Mouse (Mus musculus): ENCODE results near the gene Ak5.
"Not testable (repeated sequence)": the region's sequence is repeated elsewhere in the genome, so short reads cannot be mapped to it uniquely, and the experiment has no call there.

Gene Ak5

GRCm38 (mm10) chr3:152625061-152625820, 42.9 kb downstream of the Ak5 start:
- no peak for DNase-seq (ENCODE audit: low spot score)

- no peak for DNase-seq (ENCODE audit: low spot score)
Observed at GRCm38 (mm10) chr3:152620534-152620933, 47.6 kb downstream of the Ak5 start.

- no peak for DNase-seq (ENCODE audit: low spot score)
Observed at GRCm38 (mm10) chr3:152620058-152620457, 48.1 kb downstream of the Ak5 start.

GRCm38 (mm10) chr3:152609076-152609475, 59.1 kb downstream of the Ak5 start:
- no peak for DNase-seq (ENCODE audit: low spot score)

GRCm38 (mm10) chr3:152605849-152606248, 62.3 kb downstream of the Ak5 start:
- DNase-seq (ENCODE audit: low spot score): no peak

GRCm38 (mm10) chr3:152599679-152600078, 68.5 kb downstream of the Ak5 start:
- DNase-seq (ENCODE audit: low spot score): no peak

GRCm38 (mm10) chr3:152596406-152597050, 71.6 kb downstream of the Ak5 start:
- no peak for DNase-seq (ENCODE audit: low spot score)

- no peak for DNase-seq (ENCODE audit: low spot score)
Observed at GRCm38 (mm10) chr3:152592767-152593425, 75.3 kb downstream of the Ak5 start.

- no peak for DNase-seq (ENCODE audit: low spot score)
Observed at GRCm38 (mm10) chr3:152590491-152590890, 77.7 kb downstream of the Ak5 start.

- DNase-seq (ENCODE audit: low spot score): not testable (repeated sequence)
Observed at GRCm38 (mm10) chr3:152589101-152589500, 79.1 kb downstream of the Ak5 start.

- DNase-seq (ENCODE audit: low spot score): no peak
Observed at GRCm38 (mm10) chr3:152587007-152587406, 81.2 kb downstream of the Ak5 start.

- DNase-seq (ENCODE audit: low spot score): no peak
Observed at GRCm38 (mm10) chr3:152586191-152586590, 82.0 kb downstream of the Ak5 start.

- no peak for DNase-seq (ENCODE audit: low spot score)
Observed at GRCm38 (mm10) chr3:152585581-152585980, 82.6 kb downstream of the Ak5 start.

- DNase-seq (ENCODE audit: low spot score): no peak
Observed at GRCm38 (mm10) chr3:152583033-152583432, 85.1 kb downstream of the Ak5 start.

GRCm38 (mm10) chr3:152581853-152582252, 86.3 kb downstream of the Ak5 start:
- DNase-seq (ENCODE audit: low spot score): not testable (repeated sequence)

GRCm38 (mm10) chr3:152579984-152580591, 88.1 kb downstream of the Ak5 start:
- DNase-seq (ENCODE audit: low spot score): no peak

- DNase-seq (ENCODE audit: low spot score): no peak
Observed at GRCm38 (mm10) chr3:152578282-152579228, 89.6 kb downstream of the Ak5 start.

GRCm38 (mm10) chr3:152577763-152578162, 90.4 kb downstream of the Ak5 start:
- no peak for DNase-seq (ENCODE audit: low spot score)

GRCm38 (mm10) chr3:152577273-152577672, 90.9 kb downstream of the Ak5 start:
- DNase-seq (ENCODE audit: low spot score): no peak

GRCm38 (mm10) chr3:152569242-152569605, 98.9 kb downstream of the Ak5 start:
- DNase-seq (ENCODE audit: low spot score): no peak

GRCm38 (mm10) chr3:152568455-152569241, 99.5 kb downstream of the Ak5 start:
- no peak for DNase-seq (ENCODE audit: low spot score)
